Mouse (Mus musculus) midbrain, embryonic 13.5 days (tissue): Measurements from ENCODE around the gene Bax. TPM values are rescaled to one million over a fixed set of nuclear protein-coding genes. Genes with fewer than 3 reads are reported as not detected.

Experiments
- ATAC-seq: fragments of 200-750 bp; cut with Nextera tagmentation; 2 replicates; pipeline ENCODE4 v1.8.0; 2017; ENCODE audit warnings: mild to moderate bottlenecking, moderate TSS enrichment, moderate library complexity
- H3K27ac ChIP-seq: fragments of 300-500 bp; sonication (generic); 2 replicates; pipeline ENCODE4 v1.5.1; 2015; ENCODE audit warnings: inconsistent platforms, mild to moderate bottlenecking, moderate library complexity
- H3K27me3 ChIP-seq: fragments of 300-500 bp; sonication (generic); 2 replicates; pipeline ENCODE4 v1.6.1; 2015; ENCODE audit warnings: mild to moderate bottlenecking, inconsistent platforms
- H3K36me3 ChIP-seq: fragments of 300-500 bp; sonication (generic); 2 replicates; pipeline ENCODE4 v1.6.1; 2015; ENCODE audit warnings: mild to moderate bottlenecking, inconsistent platforms
- H3K4me1 ChIP-seq: fragments of 300-500 bp; sonication (generic); replicated peaks from 2 replicates; pipeline ENCODE4 v1.6.1; 2015; ENCODE audit warnings: inconsistent platforms
- H3K4me2 ChIP-seq: fragments of 300-500 bp; sonication (generic); replicated peaks from 2 replicates; pipeline ENCODE4 v1.6.1; 2015; ENCODE audit warnings: moderate library complexity, mild to moderate bottlenecking, inconsistent platforms
- H3K4me3 ChIP-seq: fragments of 300-500 bp; sonication (generic); replicated peaks from 2 replicates; pipeline ENCODE4 v1.5.1; 2015; ENCODE audit warnings: mild to moderate bottlenecking, inconsistent platforms
- H3K9ac ChIP-seq: fragments of 300-500 bp; sonication (generic); replicated peaks from 2 replicates; pipeline ENCODE4 v1.6.1; 2015; ENCODE audit warnings: mild to moderate bottlenecking, inconsistent platforms
- H3K9me3 ChIP-seq: fragments of 300-500 bp; sonication (generic); 2 replicates; pipeline ENCODE4 v1.6.1; 2016; ENCODE audit warnings: mild to moderate bottlenecking, inconsistent platforms
- WGBS: fragments of 180-500 bp; shearing (Covaris S2); methylation state at CpG from one replicate; pipeline ENCODE4 v1.1.7; 2015; 5-methylcytosine and 5-hydroxymethylcytosine counted together
- polyA plus RNA-seq: library from polyadenylated mRNA; unstranded; fragments of >200 nt; fragmentation: Nextera tagmentation; extraction: Ambion mirVana; gene quantifications from 2 replicates; pipeline ENCODE4 v1.2.1, GENCODE M21; 2015

Bax gene
- 259 and 265 TPM in 2 replicates for polyA plus RNA-seq

GRCm38 (mm10) chr7:45466283-45467089 lies at the start of gene Bax:
Bax (minus strand) TSS chr7:45466898.
- under 1% methylated on average over 57 of the region's 58 CpGs for WGBS
- peak; percentile 89 for ATAC-seq

GRCm38 (mm10) chr7:45515436-45515835 lies 48.7 kb upstream of the Bax start:
- Histone ChIP-seq H3K9ac (no peak overlapping the region), H3K4me3 (no peak overlapping the region), H3K4me2 (no peak overlapping the region), H3K4me1 (no peaks in the 10 kb centered on the region), H3K27ac (no peak overlapping the region), H3K27me3 (no peaks in the 10 kb centered on the region), H3K36me3 (no peaks in the 10 kb centered on the region), H3K9me3 (no peaks in the 10 kb centered on the region)
- WGBS, result 26% methylated on average over 16 of the region's 16 CpGs
- ATAC-seq, result no peak

More at GRCm38 (mm10) chr7:45466283-45467089, at the start of gene Bax:
- peaks cover 28% of the 10 kb centered on the region for H3K4me1 ChIP-seq
- peak within 1 kb of the TSS; percentile 87 for H3K4me3 ChIP-seq
- peak within 1 kb of the TSS; percentile 88 for H3K4me2 ChIP-seq
- no peaks in the 10 kb centered on the region for H3K9me3 ChIP-seq
- no peaks in the 10 kb centered on the region for H3K27me3 ChIP-seq
- H3K36me3 ChIP-seq, result peaks cover 34% of the 10 kb centered on the region
- H3K9ac ChIP-seq, result peak within 1 kb of the TSS; percentile 91
- H3K27ac ChIP-seq, result peak within 1 kb of the TSS; percentile 82

- WGBS, result 84% methylated on average over 7 of the region's 7 CpGs
- Histone ChIP-seq H3K36me3 (no peaks in the 10 kb centered on the region), H3K9ac (no peak overlapping the region), H3K4me3 (no peak overlapping the region), H3K27me3 (no peaks in the 10 kb centered on the region), H3K4me1 (peaks cover 4% of the 10 kb centered on the region), H3K9me3 (no peaks in the 10 kb centered on the region), H3K27ac (no peak overlapping the region), H3K4me2 (no peak overlapping the region)
- ATAC-seq, result no peak
These were observed 47.7 kb upstream of the Bax start for GRCm38 (mm10) chr7:45514411-45514810.

- peaks cover 18% of the 10 kb centered on the region for H3K36me3 ChIP-seq
- H3K9me3 ChIP-seq, result no peaks in the 10 kb centered on the region
- H3K27ac ChIP-seq, result peak within 1 kb of the TSS; percentile 41
- peak within 1 kb of the TSS; percentile 92 for H3K4me2 ChIP-seq
- no peaks in the 10 kb centered on the region for H3K27me3 ChIP-seq
- peaks cover 18% of the 10 kb centered on the region for H3K4me1 ChIP-seq
- peak within 1 kb of the TSS; percentile 54 for H3K4me3 ChIP-seq
- peak within 1 kb of the TSS; percentile 76 for H3K9ac ChIP-seq
- under 1% methylated on average over 44 of the region's 44 CpGs for WGBS
- ATAC-seq, result peak; percentile 89
These were observed 43.5 kb upstream of the Bax start, which contains the start of gene Nucb1 for GRCm38 (mm10) chr7:45509912-45510787. Nucb1 (minus strand) TSS chr7:45510406.

- Histone ChIP-seq H3K9ac (peak overlapping the region; percentile 76), H3K27ac (no peak overlapping the region), H3K4me2 (peak overlapping the region; percentile 92), H3K36me3 (peaks cover 22% of the 10 kb centered on the region), H3K4me3 (peak overlapping the region; percentile 54), H3K9me3 (no peaks in the 10 kb centered on the region), H3K4me1 (peaks cover 18% of the 10 kb centered on the region), H3K27me3 (no peaks in the 10 kb centered on the region)
- 47% methylated on average over 19 of the region's 19 CpGs for WGBS
- peak; percentile 32 for ATAC-seq
These were observed 42.6 kb upstream of the Bax start for GRCm38 (mm10) chr7:45509181-45509882.

GRCm38 (mm10) chr7:45508561-45508960 lies 41.9 kb upstream of the Bax start:
- Histone ChIP-seq H3K27me3 (no peaks in the 10 kb centered on the region), H3K4me1 (peaks cover 18% of the 10 kb centered on the region), H3K27ac (no peak overlapping the region), H3K9me3 (no peaks in the 10 kb centered on the region), H3K4me2 (no peak overlapping the region), H3K9ac (no peak overlapping the region), H3K36me3 (peaks cover 27% of the 10 kb centered on the region), H3K4me3 (no peak overlapping the region)
- no peak for ATAC-seq
- WGBS, result 93% methylated on average over 6 of the region's 6 CpGs

GRCm38 (mm10) chr7:45507583-45507982 lies 40.9 kb upstream of the Bax start:
- Histone ChIP-seq H3K9ac (no peak overlapping the region), H3K4me3 (no peak overlapping the region), H3K27me3 (no peaks in the 10 kb centered on the region), H3K36me3 (peaks cover 33% of the 10 kb centered on the region), H3K9me3 (no peaks in the 10 kb centered on the region), H3K4me1 (peaks cover 18% of the 10 kb centered on the region), H3K27ac (no peak overlapping the region), H3K4me2 (no peak overlapping the region)
- 91% methylated on average over 6 of the region's 6 CpGs for WGBS
- no peak for ATAC-seq

GRCm38 (mm10) chr7:45498427-45498826 lies 31.7 kb upstream of the Bax start:
- H3K9me3 ChIP-seq, result no peaks in the 10 kb centered on the region
- no peak overlapping the region for H3K27ac ChIP-seq
- ATAC-seq, result no peak
- no peaks in the 10 kb centered on the region for H3K4me1 ChIP-seq
- no peaks in the 10 kb centered on the region for H3K27me3 ChIP-seq
- no peak overlapping the region for H3K9ac ChIP-seq
- H3K4me2 ChIP-seq, result no peak overlapping the region
- H3K4me3 ChIP-seq, result no peak overlapping the region
- 97% methylated on average over 6 of the region's 6 CpGs for WGBS
- H3K36me3 ChIP-seq, result peaks cover 95% of the 10 kb centered on the region

- no peak for ATAC-seq
- no peak overlapping the region for H3K4me2 ChIP-seq
- H3K27ac ChIP-seq, result no peak overlapping the region
- 86% methylated on average over 9 of the region's 9 CpGs for whole genome bisulfite sequencing
- no peak overlapping the region for H3K4me3 ChIP-seq
- no peaks in the 10 kb centered on the region for H3K27me3 ChIP-seq
- peaks cover 11% of the 10 kb centered on the region for H3K4me1 ChIP-seq
- H3K9me3 ChIP-seq, result no peaks in the 10 kb centered on the region
- peaks cover 76% of the 10 kb centered on the region for H3K36me3 ChIP-seq
- H3K9ac ChIP-seq, result no peak overlapping the region
These were observed 27.9 kb upstream of the Bax start for GRCm38 (mm10) chr7:45494548-45494947.

GRCm38 (mm10) chr7:45492951-45493350 lies 26.3 kb upstream of the Bax start:
- 95% methylated on average over 5 of the region's 5 CpGs for WGBS
- no peaks in the 10 kb centered on the region for H3K9me3 ChIP-seq
- no peak for ATAC-seq
- H3K4me3 ChIP-seq, result no peak overlapping the region
- peaks cover 61% of the 10 kb centered on the region for H3K36me3 ChIP-seq
- no peaks in the 10 kb centered on the region for H3K27me3 ChIP-seq
- H3K9ac ChIP-seq, result no peak overlapping the region
- H3K27ac ChIP-seq, result no peak overlapping the region
- peaks cover 23% of the 10 kb centered on the region for H3K4me1 ChIP-seq
- H3K4me2 ChIP-seq, result no peak overlapping the region

- H3K4me2 ChIP-seq, result no peak overlapping the region
- H3K4me1 ChIP-seq, result peaks cover 26% of the 10 kb centered on the region
- H3K4me3 ChIP-seq, result no peak overlapping the region
- peaks cover 55% of the 10 kb centered on the region for H3K36me3 ChIP-seq
- no peak overlapping the region for H3K9ac ChIP-seq
- WGBS, result 95% methylated on average over 8 of the region's 8 CpGs
- no peak for ATAC-seq
- H3K27ac ChIP-seq, result no peak overlapping the region
- no peaks in the 10 kb centered on the region for H3K9me3 ChIP-seq
- H3K27me3 ChIP-seq, result no peaks in the 10 kb centered on the region
These were observed 25.6 kb upstream of the Bax start for GRCm38 (mm10) chr7:45492225-45492844.
